Mouse (Mus musculus) lung, postnatal 0 days (tissue): Measurements from ENCODE around the gene E2f4. TPM values are rescaled to one million over a fixed set of nuclear protein-coding genes. Genes with fewer than 3 reads are reported as not detected.

Experiments used
- ATAC-seq: fragments of 200-750 bp; cut with Nextera tagmentation; 2 replicates; pipeline ENCODE4 v1.8.0; 2017; ENCODE audit warnings: moderate library complexity
- DNase-seq: peaks from one replicate; pipeline ENCODE4 v3.0.0-alpha.2; 2016; ENCODE audit warnings: low spot score
- H3K27ac ChIP-seq: fragments of 300-500 bp; sonication (generic); 2 replicates; pipeline ENCODE4 v1.5.1; 2014; ENCODE audit warnings: antibody characterized with exemption, mild to moderate bottlenecking, low read length, mixed read lengths
- H3K27me3 ChIP-seq: fragments of 300-500 bp; sonication (generic); replicated peaks from 2 replicates; pipeline ENCODE4 v1.6.1; 2014; ENCODE audit warnings: low read length, mixed read lengths; ENCODE audit not compliant: insufficient read depth
- H3K36me3 ChIP-seq: fragments of 300-500 bp; sonication (generic); 2 replicates; pipeline ENCODE4 v1.6.1; 2014; ENCODE audit warnings: low read length, mixed read lengths; ENCODE audit not compliant: insufficient read depth
- H3K4me1 ChIP-seq: fragments of 300-500 bp; sonication (generic); 2 replicates; pipeline ENCODE4 v1.6.1; 2014; ENCODE audit warnings: antibody characterized with exemption, low read depth, low read length, mixed read lengths; ENCODE audit not compliant: insufficient read depth
- H3K4me2 ChIP-seq: fragments of 300-500 bp; sonication (generic); replicated peaks from 2 replicates; pipeline ENCODE4 v1.6.1; 2014; ENCODE audit warnings: low read depth, mild to moderate bottlenecking, low read length, moderate library complexity, mixed read lengths
- H3K4me3 ChIP-seq: fragments of 300-500 bp; sonication (generic); 2 replicates; pipeline ENCODE4 v1.5.1; 2014; ENCODE audit warnings: low read depth, low read length
- H3K9ac ChIP-seq: fragments of 300-500 bp; sonication (generic); replicated peaks from 2 replicates; pipeline ENCODE4 v1.6.1; 2014; ENCODE audit warnings: low read depth, mild to moderate bottlenecking
- H3K9me3 ChIP-seq: fragments of 300-500 bp; sonication (generic); 2 replicates; pipeline ENCODE4 v1.6.1; 2016; ENCODE audit warnings: low read length, mixed read lengths
- CTCF ChIP-seq: IDR thresholded peaks from 2 replicates; pipeline ENCODE4 v1.5.1; 2016; ENCODE audit warnings: antibody characterized with exemption, mild to moderate bottlenecking
- EP300 ChIP-seq: IDR thresholded peaks from 2 replicates; pipeline ENCODE4 v1.6.1; 2016; ENCODE audit warnings: antibody characterized with exemption, mild to moderate bottlenecking, control low read depth
- WGBS: fragments of 180-500 bp; shearing (Covaris S2); extraction: QIAGEN DNeasy Blood & Tissue Kit; methylation state at CpG from one replicate; pipeline ENCODE4 v1.1.7; 2014; 5-methylcytosine and 5-hydroxymethylcytosine counted together
- polyA plus RNA-seq: library from polyadenylated mRNA; unstranded; fragments of >200 nt; fragmentation: Nextera tagmentation; extraction: Ambion mirVana; gene quantifications from 2 replicates; pipeline ENCODE4 v1.2.1, GENCODE M21; 2015

The E2f4 gene
- polyA plus RNA-seq, 1 experiment from 2014 or later: 32.7 TPM

- no peaks in the 10 kb centered on the region for H3K27me3 ChIP-seq
- no peaks in the 10 kb centered on the region for H3K9me3 ChIP-seq
- no peak overlapping the region for H3K27ac ChIP-seq
- TF ChIP-seq EP300 (no peak), CTCF (no peak)
- ATAC-seq: no peak
- H3K36me3 ChIP-seq: peaks cover 62% of the 10 kb centered on the region
- H3K9ac ChIP-seq: no peak overlapping the region
- DNase-seq: no peak
- peaks cover 4% of the 10 kb centered on the region; the same call in 1 of the 2 replicates for H3K4me1 ChIP-seq
- WGBS: 91% methylated on average over 12 of the region's 12 CpGs
- H3K4me2 ChIP-seq: no peak overlapping the region
- H3K4me3 ChIP-seq: no peak overlapping the region
Observed at GRCm38 (mm10) chr8:105330325-105330724, 32.9 kb downstream of the E2f4 start.

- H3K9ac ChIP-seq: no peak overlapping the region
- TF ChIP-seq EP300: no peak
- no peak overlapping the region for H3K4me2 ChIP-seq
- no peak overlapping the region for H3K4me3 ChIP-seq
- H3K36me3 ChIP-seq: peaks cover 73% of the 10 kb centered on the region
- H3K27ac ChIP-seq: no peak overlapping the region
- H3K4me1 ChIP-seq: no peaks in the 10 kb centered on the region
- no peaks in the 10 kb centered on the region for H3K9me3 ChIP-seq
- DNase-seq (no peak), ATAC-seq (no peak)
- H3K27me3 ChIP-seq: no peaks in the 10 kb centered on the region
- 85% methylated on average over 18 of the region's 22 CpGs for whole genome bisulfite sequencing
Observed at GRCm38 (mm10) chr8:105331469-105331868, 34.0 kb downstream of the E2f4 start.

GRCm38 (mm10) chr8:105331931-105332330 is 34.5 kb downstream of the E2f4 start:
- Histone ChIP-seq H3K9me3 (no peaks in the 10 kb centered on the region), H3K27ac (no peak overlapping the region), H3K4me2 (no peak overlapping the region), H3K9ac (no peak overlapping the region), H3K36me3 (peaks cover 78% of the 10 kb centered on the region), H3K4me3 (no peak overlapping the region), H3K4me1 (no peaks in the 10 kb centered on the region), H3K27me3 (no peaks in the 10 kb centered on the region)
- TF ChIP-seq EP300 (no peak), CTCF (no peak)
- 91% methylated on average over 9 of the region's 9 CpGs for WGBS
- ATAC-seq (no peak), DNase-seq (no peak)

- Histone ChIP-seq H3K4me1 (no peaks in the 10 kb centered on the region), H3K27me3 (no peaks in the 10 kb centered on the region), H3K4me2 (no peak overlapping the region), H3K27ac (no peak overlapping the region), H3K4me3 (no peak overlapping the region), H3K9me3 (no peaks in the 10 kb centered on the region), H3K9ac (no peak overlapping the region), H3K36me3 (peaks cover 82% of the 10 kb centered on the region)
- ATAC-seq: no peak
- TF ChIP-seq EP300: no peak
- TF ChIP-seq CTCF: no peak
- DNase-seq: no peak
- 33% methylated on average over 2 of the region's 2 CpGs for WGBS
Observed at GRCm38 (mm10) chr8:105332523-105332922, 35.1 kb downstream of the E2f4 start.

GRCm38 (mm10) chr8:105336373-105337130 is 39.1 kb downstream of the E2f4 start:
- Histone ChIP-seq H3K4me2 (no peak overlapping the region), H3K4me1 (peaks cover 28% of the 10 kb centered on the region), H3K9ac (no peak overlapping the region), H3K4me3 (no peak overlapping the region), H3K36me3 (peaks cover 65% of the 10 kb centered on the region), H3K27me3 (no peaks in the 10 kb centered on the region), H3K9me3 (no peaks in the 10 kb centered on the region), H3K27ac (no peak overlapping the region)
- WGBS: 80% methylated on average over 32 of the region's 32 CpGs
- no peak for DNase-seq
- TF ChIP-seq EP300 (no peak), CTCF (no peak)
- no peak for ATAC-seq

DNA sequence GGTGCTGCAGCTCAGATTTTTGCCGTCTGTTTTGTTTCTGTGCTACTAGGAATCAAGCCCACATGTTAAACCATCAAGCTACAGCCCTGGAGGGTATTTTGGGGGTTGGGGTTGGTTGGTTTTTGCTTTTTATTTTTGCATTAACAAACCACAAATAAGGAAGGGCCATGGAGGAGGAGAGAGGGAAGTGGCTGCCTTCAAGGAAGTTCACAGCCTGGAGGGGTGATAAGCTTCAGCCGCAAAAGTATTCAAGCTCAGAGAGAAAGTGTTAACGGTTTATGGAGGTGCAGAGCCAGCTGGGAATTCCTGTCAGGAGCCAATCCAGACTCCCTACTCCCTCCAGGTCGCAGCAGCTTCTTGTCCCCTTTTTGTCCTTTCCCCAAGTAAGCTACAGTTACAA is 41.5 kb downstream of the E2f4 start:
- Histone ChIP-seq H3K36me3 (peaks cover 47% of the 10 kb centered on the region), H3K4me3 (no peak overlapping the region), H3K9ac (no peak overlapping the region), H3K27me3 (no peaks in the 10 kb centered on the region), H3K27ac (peak overlapping the region; percentile 86), H3K4me2 (no peak overlapping the region), H3K4me1 (peaks cover 40% of the 10 kb centered on the region), H3K9me3 (no peaks in the 10 kb centered on the region)
- peak; percentile 19 for DNase-seq
- no peak for ATAC-seq
- TF ChIP-seq EP300 (no peak), CTCF (no peak)
- 27% methylated on average over 4 of the region's 4 CpGs for WGBS
